Mouse (Mus musculus): Measurements from ENCODE around the gene Wdr35. TPM values are rescaled to one million over a fixed set of nuclear protein-coding genes. Genes with fewer than 3 reads are reported as not detected.

The Wdr35 gene
- total RNA-seq, 2 experiments from 2014 or later, result 0.57 to 1.2 TPM

DNA sequence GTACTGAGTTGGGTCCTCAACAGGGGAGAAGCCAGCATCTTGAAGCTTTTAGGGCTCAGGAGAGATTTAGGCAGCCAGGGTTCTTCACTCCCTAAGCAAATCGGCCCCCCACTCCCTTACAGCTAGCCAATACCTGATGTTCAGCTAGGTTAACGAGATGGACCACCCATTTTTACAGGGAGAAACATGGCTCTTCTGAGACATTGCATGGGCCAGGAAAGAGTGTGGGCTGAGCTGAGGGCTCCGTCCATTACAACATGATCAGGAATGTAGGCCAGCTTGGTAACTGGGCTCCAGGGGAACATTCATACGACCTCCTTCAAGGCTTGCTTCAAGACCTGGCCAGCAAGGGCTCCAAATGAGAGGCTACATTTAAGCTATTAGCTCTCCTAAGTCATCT, 73.0 kb downstream of the Wdr35 start:
- ATAC-seq (replicated peaks; ENCODE audit: poor library complexity, severe bottlenecking), result no peak

DNA sequence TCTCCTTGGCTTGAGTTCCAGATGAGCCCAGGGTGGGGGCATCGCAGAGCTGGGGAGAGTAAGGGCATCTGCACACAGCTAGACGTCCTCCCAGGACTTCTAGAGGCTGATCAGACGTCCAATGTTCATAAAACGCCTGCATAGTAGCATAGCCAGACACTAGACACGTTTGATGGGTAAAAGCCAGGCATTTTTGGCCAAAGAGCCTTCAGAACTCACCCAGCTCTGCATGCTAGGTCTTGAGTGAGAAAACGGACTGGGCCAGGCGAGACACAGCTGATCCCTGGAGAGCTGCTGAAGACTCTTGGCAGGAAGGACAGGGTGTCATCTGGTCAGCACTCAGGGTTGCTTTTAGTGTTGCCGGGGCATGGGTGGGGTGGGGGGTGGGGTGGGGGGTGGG, 74.4 kb downstream of the Wdr35 start:
- ATAC-seq (replicated peaks; ENCODE audit: poor library complexity, severe bottlenecking), result no peak

DNA sequence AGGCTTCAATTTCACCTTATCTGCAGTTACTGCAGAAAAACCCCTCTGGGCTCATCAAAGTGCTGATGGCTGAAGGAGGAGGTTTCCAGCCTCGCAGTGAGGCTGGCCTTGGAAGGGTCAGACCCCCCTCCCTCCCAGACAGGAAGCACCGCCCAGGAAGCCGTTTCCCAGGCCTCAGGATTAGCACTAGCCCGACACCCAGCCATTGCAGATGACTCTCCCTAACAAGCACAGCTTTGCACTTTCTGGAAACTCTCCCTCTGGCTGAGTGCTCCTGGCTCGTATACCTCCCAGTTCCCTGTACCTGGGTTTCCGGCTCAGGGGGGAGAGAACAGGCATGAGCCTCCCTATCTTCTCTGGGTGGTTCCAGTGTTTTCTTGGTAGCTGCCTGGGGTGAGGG, 77.1 kb downstream of the Wdr35 start:
- no peak for ATAC-seq (replicated peaks; ENCODE audit: poor library complexity, severe bottlenecking)

DNA sequence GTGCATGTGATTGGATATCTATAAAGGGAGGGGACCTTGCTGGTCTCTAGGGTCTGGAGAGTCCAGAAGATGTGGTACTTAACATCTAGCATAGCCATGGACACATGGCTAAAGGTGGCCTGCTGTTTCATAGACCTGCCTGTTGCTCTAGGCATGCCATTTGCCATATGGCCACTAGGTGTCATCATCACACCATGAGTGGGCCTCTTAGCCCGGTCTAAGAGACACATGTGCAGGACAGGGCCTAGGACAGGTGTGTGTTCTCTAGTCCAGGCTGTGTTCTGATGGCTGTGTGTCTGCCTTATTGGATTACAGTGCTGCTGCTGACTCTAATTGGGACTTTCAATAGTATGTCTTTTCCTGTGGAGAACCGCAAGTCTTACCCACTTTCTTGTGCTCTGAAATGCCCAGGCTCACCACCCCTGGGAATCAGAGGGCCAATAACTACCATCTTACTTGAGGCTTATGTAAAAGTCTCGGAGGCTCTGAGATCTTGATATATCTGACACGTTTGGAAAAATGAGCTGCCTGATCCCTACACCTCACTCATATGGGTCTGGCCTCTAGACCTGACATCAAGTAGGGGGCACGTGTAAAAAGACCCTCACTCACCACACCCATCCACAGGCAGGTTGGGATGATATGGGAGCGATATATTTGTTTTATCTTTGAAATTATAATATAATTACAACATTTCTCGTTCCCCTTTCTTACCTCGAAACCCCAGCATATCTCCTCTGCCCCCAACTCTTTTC, 78.6 kb downstream of the Wdr35 start:
- ATAC-seq (replicated peaks; ENCODE audit: poor library complexity, severe bottlenecking), result peak; percentile 91

DNA sequence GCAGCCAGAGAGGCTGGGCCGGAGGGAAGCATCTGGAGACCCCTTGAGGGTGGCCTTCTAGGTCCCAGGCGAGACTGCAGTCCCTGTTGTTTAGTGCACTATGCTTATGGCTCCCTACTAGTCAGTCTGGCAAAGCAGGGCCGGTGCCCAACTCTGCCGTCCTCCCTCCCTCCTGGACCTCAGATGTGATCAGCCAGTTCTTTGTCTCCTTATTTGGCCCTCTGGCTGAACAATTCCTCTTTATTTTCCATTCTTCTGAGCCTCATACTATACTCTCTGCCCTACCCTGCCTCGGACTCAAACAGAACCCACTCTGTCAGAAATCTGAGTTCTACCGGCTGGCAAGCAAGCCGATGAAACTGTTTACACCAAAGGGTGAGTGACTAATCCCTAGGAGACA, 79.7 kb downstream of the Wdr35 start:
- ATAC-seq (replicated peaks; ENCODE audit: poor library complexity, severe bottlenecking), result no peak

DNA sequence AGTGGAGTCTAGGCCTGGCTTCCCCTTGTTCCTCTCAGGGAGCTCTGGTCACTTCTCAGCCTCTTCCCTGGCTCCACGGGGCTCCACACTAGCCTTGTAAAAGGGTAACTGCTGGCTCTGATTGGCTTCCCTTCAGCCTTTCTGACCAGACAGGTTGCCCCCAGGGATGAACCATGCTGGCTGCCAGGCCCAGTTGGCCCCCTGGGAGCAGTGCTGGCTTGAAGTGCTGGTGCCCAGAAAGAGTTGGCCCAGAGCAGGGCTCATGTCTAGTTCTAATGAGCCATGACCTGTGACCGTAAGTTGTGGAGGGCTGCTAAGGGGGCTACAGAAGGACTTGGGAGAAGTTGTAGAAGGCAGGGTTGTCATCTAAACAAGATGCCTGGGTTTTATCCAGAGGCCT, 80.3 kb downstream of the Wdr35 start:
- ATAC-seq (replicated peaks; ENCODE audit: poor library complexity, severe bottlenecking), result no peak

DNA sequence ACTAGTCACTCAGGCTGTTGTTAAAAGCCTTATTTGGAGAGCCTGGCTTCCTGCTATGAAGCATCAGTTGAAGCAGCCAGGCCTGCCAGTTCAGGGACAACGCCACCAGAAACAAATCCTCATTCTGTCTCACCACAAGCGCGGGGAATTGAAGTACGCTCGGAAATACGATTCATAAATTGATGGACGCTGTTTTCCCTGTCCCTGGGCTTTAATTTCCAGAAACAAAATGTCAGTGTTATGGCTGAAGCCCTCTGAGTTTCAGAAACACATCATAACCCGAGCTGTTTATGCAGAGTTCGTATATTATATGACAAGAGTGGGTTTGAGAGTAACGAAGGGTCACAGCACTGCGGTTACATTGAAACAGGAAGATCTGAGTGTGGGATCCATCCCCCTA, 81.6 kb downstream of the Wdr35 start:
- ATAC-seq (replicated peaks; ENCODE audit: poor library complexity, severe bottlenecking), result no peak

DNA sequence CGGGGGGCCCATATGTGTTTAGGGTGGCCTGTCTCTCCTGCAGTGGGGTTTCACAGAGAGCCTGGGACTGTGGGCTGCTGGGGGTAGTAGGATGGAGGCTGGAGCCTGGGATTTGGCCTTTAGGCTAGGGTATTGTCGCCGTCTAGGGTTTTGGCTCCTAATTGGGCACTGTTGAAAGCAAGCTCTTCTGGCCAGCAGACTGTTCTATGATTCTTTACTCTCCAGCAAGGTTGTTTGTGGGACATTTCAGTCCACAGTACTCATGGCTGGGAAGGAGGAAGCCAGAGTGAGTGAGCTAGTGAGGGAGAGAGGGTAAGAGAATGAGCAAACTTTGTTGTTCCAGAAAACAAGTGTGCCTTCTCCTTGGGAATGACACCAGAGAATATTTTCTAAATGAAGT, 85.8 kb downstream of the Wdr35 start:
- ATAC-seq (replicated peaks; ENCODE audit: poor library complexity, severe bottlenecking), result no peak

DNA sequence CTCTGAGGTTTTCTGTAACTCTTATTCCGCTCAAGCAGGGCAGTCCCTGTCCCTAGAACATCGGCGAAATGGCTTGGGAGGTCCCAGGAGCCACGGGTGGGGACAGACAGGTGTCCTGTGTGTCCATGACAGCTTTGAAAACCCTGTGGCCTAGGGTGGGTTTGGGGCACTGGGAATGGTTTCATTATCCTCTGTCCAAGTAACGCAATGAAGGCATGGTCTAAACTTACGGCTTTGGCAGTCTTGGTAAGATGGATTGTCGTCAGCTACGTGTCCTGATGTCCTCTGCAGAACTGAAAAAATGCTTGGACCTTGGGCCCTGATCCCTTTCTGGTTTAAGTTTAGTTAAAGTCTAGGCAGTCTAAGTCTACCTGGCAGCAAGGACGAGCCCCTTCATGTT, 86.3 kb downstream of the Wdr35 start:
- ATAC-seq (replicated peaks; ENCODE audit: poor library complexity, severe bottlenecking), result no peak

DNA sequence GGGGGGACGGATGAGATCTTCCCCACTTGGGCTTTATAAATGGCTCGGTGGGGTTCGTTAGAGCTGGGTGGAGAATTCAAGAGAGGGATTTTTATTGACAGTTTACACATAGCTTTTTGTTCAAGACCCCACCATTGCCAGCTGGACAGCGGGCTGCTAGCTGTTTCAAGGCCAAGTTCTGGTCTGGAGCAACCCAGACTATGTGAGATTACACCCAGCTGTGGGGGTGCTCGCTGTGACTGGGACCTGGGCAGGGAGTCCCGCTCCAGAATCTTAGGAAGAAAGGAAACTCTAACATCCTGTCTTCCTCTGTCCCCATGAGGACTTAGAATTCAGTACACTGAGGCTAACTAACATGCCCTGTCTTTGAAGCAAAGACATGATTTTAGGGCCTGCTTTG, 89.9 kb downstream of the Wdr35 start:
- ATAC-seq (replicated peaks; ENCODE audit: poor library complexity, severe bottlenecking), result no peak

DNA sequence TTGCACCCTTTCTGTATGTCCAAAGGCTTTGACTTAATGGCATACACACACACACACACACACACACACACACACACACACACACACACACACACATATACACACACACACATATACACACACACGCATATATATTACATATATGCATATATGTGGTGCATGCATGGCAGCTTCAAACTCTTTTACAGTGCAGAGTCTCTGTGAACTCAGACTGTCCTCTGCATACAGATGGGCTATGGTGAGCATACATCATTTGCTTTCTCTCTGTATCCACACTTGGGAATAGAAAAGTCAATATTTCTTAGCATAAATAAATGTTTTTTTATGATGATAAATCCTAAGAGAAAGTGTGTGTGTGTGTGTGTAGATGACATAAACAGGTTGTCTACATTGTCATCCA, 97.4 kb downstream of the Wdr35 start:
- no peak for ATAC-seq (replicated peaks; ENCODE audit: poor library complexity, severe bottlenecking)

DNA sequence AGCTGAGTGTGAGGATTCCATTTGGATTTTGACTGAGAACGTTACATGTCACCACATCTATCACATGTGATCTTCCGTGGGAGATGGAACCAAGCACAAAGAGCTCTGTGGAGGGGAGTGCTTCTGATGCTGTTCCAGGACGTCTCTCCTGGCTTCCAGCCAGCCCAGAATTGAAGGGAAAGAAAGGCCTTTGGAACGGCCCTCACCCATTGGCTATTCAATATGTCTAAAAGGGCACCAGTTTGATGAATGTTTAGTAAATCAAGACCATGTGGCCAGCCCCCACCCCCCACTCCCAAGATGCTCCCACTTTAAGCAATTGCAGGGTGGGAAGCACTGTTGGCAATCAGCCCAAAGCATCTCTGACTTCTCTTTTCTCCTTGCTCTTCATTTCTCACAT, 97.8 kb downstream of the Wdr35 start:
- ATAC-seq (replicated peaks; ENCODE audit: poor library complexity, severe bottlenecking), result no peak

DNA sequence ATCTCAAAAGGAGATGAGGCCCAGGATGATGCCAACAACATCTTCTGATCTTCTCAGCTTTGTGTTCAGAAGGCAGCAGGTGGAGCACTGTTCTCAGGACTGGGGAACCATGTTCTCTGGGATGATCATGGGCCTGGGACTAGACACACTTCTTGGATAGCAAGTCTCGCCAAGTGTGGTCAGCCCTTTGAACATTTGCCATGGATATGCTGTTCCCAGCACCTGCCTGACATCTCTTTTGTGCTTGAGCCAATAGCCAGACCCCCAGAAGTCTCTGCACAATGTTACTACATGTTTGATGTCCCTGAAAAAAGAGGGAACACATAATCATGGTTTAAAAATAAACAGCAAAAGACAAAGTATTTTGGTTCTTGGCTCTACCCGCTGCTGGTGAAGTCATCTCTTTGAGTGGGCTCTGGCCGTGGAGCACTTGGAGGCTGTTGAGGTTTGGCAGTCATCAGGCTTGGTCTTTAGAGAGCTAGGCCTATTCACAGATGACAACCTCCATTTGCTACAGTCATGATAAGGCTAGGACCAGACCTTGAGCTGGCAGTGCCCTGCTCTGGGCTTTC, 103.9 kb downstream of the Wdr35 start:
- no peak for ATAC-seq (replicated peaks; ENCODE audit: poor library complexity, severe bottlenecking)

Other genes starting within 250 kb of the Wdr35 start
- 0.36 and 0.45 TPM in 2 replicates for gene Sdc1, start 202.6 kb upstream of the Wdr35 start, total RNA-seq (2014; fragmentation: Nextera tagmentation)
- gene Sdc1, start 202.6 kb upstream of the Wdr35 start, total RNA-seq (2017), result 0.69 and 1.2 TPM in 2 replicates
- 58.5 and 63.6 TPM in 2 replicates for gene Laptm4a, start 52.2 kb upstream of the Wdr35 start, total RNA-seq (2014; fragmentation: Nextera tagmentation)
- gene Laptm4a, start 52.2 kb upstream of the Wdr35 start, total RNA-seq (2017), result 99.7 and 113 TPM in 2 replicates
- not detected in 2 replicates for gene Matn3, start 26.0 kb upstream of the Wdr35 start, total RNA-seq (2014; fragmentation: Nextera tagmentation)
- not detected in 2 replicates for gene Matn3, start 26.0 kb upstream of the Wdr35 start, total RNA-seq (2017)
- gene Ttc32, start 56.1 kb downstream of the Wdr35 start, total RNA-seq (2014; fragmentation: Nextera tagmentation), result 35.6 and 51.0 TPM in 2 replicates
- 26.2 and 29.0 TPM in 2 replicates for gene Ttc32, start 56.1 kb downstream of the Wdr35 start, total RNA-seq (2017)